Mouse (Mus musculus) forebrain, embryonic 12.5 days (tissue): Measurements from ENCODE around the gene Efna5. TPM values are rescaled to one million over a fixed set of nuclear protein-coding genes. Genes with fewer than 3 reads are reported as not detected.

Experiments
- ATAC-seq: fragments of 200-750 bp; cut with Nextera tagmentation; 2 replicates; pipeline ENCODE4 v1.8.0; 2017; ENCODE audit warnings: moderate TSS enrichment; ENCODE audit not compliant: low FRiP score
- H3K27ac ChIP-seq: fragments of 300-500 bp; sonication (generic); 2 replicates; pipeline ENCODE4 v1.5.1; 2016; ENCODE audit warnings: mild to moderate bottlenecking
- H3K27me3 ChIP-seq: fragments of 300-500 bp; sonication (generic); 2 replicates; pipeline ENCODE4 v1.6.1; 2016; ENCODE audit warnings: mild to moderate bottlenecking
- H3K36me3 ChIP-seq: fragments of 300-500 bp; sonication (generic); replicated peaks from 2 replicates; pipeline ENCODE4 v1.6.1; 2016; ENCODE audit warnings: mild to moderate bottlenecking
- H3K4me1 ChIP-seq: fragments of 300-500 bp; sonication (generic); 2 replicates; pipeline ENCODE4 v1.6.1; 2016
- H3K4me2 ChIP-seq: fragments of 300-500 bp; sonication (generic); 2 replicates; pipeline ENCODE4 v1.6.1; 2016; ENCODE audit warnings: mild to moderate bottlenecking, moderate library complexity
- H3K4me3 ChIP-seq: fragments of 300-500 bp; sonication (generic); replicated peaks from 2 replicates; pipeline ENCODE4 v1.5.1; 2016; ENCODE audit warnings: mild to moderate bottlenecking
- H3K9ac ChIP-seq: fragments of 300-500 bp; sonication (generic); 2 replicates; pipeline ENCODE4 v1.6.1; 2016; ENCODE audit warnings: mild to moderate bottlenecking
- H3K9me3 ChIP-seq: fragments of 300-500 bp; sonication (generic); 2 replicates; pipeline ENCODE4 v1.6.1; 2016
- WGBS: fragments of 180-500 bp; shearing (Covaris S2); methylation state at CpG from one replicate; pipeline ENCODE4 v1.1.7; 2016; 5-methylcytosine and 5-hydroxymethylcytosine counted together
- polyA plus RNA-seq: library from polyadenylated mRNA; unstranded; fragments of >200 nt; fragmentation: Nextera tagmentation; extraction: Ambion mirVana; gene quantifications from 2 replicates; pipeline ENCODE4 v1.2.1, GENCODE M21; 2016

Gene Efna5
- polyA plus RNA-seq, 1 experiment from 2014 or later, result 45.7 TPM

DNA sequence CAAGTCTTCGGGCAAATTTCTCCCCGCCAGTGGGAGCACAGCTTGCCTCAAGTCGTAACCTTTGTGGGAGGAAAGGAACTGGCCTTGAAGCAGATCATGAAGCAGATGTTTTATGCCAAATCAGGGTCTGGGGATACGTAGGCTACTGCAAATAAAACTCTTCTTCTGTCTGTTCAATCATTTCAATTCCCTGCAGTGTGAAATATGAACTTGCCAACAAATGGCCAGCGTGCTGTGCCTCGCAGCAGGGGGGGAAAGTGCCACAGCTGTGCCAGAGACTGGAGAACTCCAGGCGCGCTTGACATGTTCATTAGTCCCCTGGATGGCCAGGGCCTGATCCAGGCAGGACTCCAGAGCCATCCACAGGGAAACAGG, 255.5 kb downstream of the Efna5 start:
- Histone ChIP-seq H3K9ac (no peak overlapping the region), H3K4me1 (peaks cover 22% of the 10 kb centered on the region), H3K4me3 (no peak overlapping the region), H3K36me3 (no peaks in the 10 kb centered on the region), H3K4me2 (no peak overlapping the region), H3K9me3 (no peaks in the 10 kb centered on the region), H3K27ac (0 out of 2 replicates have a peak overlapping the region, but pooled peaks have one; percentile 13), H3K27me3 (peaks cover 3% of the 10 kb centered on the region; the same call in 1 of the 2 replicates)
- WGBS, result 71% methylated on average over 8 of the region's 8 CpGs
- peak; percentile 56; the same call in 1 of the 2 replicates for ATAC-seq

DNA sequence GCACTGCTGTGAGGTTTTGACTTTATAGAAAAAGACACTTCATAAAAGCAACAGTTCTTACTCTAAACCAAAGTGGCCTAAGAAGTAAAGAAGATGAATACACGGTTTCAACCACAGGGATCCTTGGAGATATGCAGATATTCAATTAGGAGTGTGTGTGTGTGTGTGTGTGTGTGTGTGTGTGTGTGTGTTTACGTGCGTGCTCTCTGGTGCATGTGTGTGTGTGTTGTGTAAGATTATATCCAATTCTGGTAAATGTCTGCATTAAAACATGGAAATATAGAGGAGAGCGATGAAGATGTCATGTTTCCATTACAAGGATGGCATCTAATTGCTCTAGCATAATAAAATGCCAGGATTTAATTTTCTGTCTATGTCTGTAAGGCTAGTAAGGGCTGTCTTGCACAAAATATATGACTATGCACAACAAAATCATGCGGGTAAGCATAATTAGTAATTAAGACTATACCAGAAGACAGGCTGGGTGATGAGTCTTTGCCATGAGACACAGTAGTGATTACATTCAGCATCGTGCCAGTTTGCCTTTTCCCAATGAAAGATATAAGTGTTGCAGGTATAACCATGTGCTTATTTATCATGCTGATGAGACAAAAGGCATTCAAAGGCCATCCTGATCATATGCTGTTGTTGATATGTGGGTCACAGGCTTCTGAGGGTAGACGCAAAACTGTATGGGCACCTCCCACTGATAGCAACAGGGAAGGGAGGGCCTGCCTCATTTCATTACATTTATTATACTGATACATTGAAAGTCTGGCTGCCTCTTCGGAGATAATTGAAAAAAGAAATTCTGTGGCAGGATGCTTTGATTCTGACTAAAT, 256.1 kb downstream of the Efna5 start:
- Histone ChIP-seq H3K9ac (no peak overlapping the region), H3K4me1 (peaks cover 27% of the 10 kb centered on the region), H3K4me3 (no peak overlapping the region), H3K4me2 (no peak overlapping the region), H3K27ac (0 out of 2 replicates have a peak overlapping the region, but pooled peaks have one; percentile 13), H3K27me3 (peaks cover 3% of the 10 kb centered on the region; the same call in 1 of the 2 replicates), H3K36me3 (no peaks in the 10 kb centered on the region), H3K9me3 (no peaks in the 10 kb centered on the region)
- 80% methylated on average over 8 of the region's 8 CpGs for WGBS
- 0 out of 2 replicates have a peak, but pooled peaks have one; percentile 43 for ATAC-seq

- no peak overlapping the region for H3K4me2 ChIP-seq
- H3K27ac ChIP-seq, result no peak overlapping the region
- no peak for ATAC-seq
- H3K4me3 ChIP-seq, result no peak overlapping the region
- H3K9me3 ChIP-seq, result no peaks in the 10 kb centered on the region
- no peaks in the 10 kb centered on the region for H3K36me3 ChIP-seq
- peaks cover 6% of the 10 kb centered on the region; the same call in 1 of the 2 replicates for H3K27me3 ChIP-seq
- peaks cover 23% of the 10 kb centered on the region for H3K4me1 ChIP-seq
- no peak overlapping the region for H3K9ac ChIP-seq
- WGBS, result 94% methylated on average over 3 of the region's 3 CpGs
Measured at GRCm38 (mm10) chr17:62623224-62623623, 257.9 kb downstream of the Efna5 start.

DNA sequence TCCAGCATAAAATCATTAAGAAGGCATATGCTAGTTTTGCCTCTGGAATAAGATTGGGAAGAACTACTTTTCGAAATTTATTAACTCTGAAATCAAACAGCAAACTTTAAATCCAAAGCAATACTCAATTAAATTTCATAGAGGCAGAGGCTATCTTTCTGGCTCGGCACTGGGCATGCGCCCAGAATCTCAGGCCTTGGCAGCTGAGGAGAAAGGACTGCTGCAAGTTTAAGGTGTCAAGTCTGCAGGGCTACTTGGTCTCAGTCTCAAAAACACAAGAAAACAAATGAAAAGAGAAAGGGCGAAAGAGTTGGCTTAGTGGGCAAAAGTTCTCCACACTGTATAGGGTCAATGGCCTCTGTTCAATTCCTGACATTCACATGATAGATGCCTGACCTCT, 258.6 kb downstream of the Efna5 start:
- ATAC-seq, result no peak
- Histone ChIP-seq H3K27ac (no peak overlapping the region), H3K36me3 (no peaks in the 10 kb centered on the region), H3K4me1 (peaks cover 23% of the 10 kb centered on the region), H3K27me3 (peaks cover 6% of the 10 kb centered on the region; the same call in 1 of the 2 replicates), H3K9ac (no peak overlapping the region), H3K4me3 (no peak overlapping the region), H3K9me3 (no peaks in the 10 kb centered on the region), H3K4me2 (no peak overlapping the region)
- WGBS, result 91% methylated on average over 4 of the region's 4 CpGs

GRCm38 (mm10) chr17:62615159-62615558, 266.0 kb downstream of the Efna5 start:
- Histone ChIP-seq H3K4me3 (no peak overlapping the region), H3K4me1 (peaks cover 29% of the 10 kb centered on the region), H3K27me3 (peaks cover 16% of the 10 kb centered on the region), H3K9me3 (no peaks in the 10 kb centered on the region), H3K4me2 (no peak overlapping the region), H3K27ac (peak overlapping the region; percentile 43), H3K36me3 (no peaks in the 10 kb centered on the region), H3K9ac (no peak overlapping the region)
- ATAC-seq, result 0 out of 2 replicates have a peak, but pooled peaks have one; percentile 17
- 57% methylated on average over 6 of the region's 6 CpGs for WGBS

DNA sequence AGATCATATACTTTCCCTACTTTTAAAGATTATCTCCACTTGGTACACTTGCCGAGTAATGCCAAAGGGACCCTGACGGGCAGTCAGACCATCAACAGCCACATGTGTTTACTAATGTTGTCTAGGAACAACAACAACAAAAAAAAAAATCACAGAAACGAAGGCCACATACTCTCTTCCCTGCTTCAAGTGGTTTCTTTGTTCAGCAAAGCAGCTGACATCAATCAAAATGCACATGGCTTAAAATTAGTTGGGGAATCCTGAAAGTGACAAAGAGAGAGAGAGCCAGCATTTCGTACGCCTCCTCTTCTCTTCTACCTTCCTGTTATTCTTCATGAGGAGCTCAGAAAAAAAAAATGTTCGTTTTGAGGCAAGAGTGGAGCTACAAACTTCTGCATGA, 266.4 kb downstream of the Efna5 start:
- H3K9ac ChIP-seq, result no peak overlapping the region
- no peak overlapping the region for H3K4me3 ChIP-seq
- H3K4me2 ChIP-seq, result no peak overlapping the region
- peak; percentile 14; the same call in 1 of the 2 replicates for ATAC-seq
- H3K9me3 ChIP-seq, result no peaks in the 10 kb centered on the region
- 26% methylated on average over 6 of the region's 6 CpGs for WGBS
- peaks cover 28% of the 10 kb centered on the region for H3K4me1 ChIP-seq
- H3K36me3 ChIP-seq, result no peaks in the 10 kb centered on the region
- peak overlapping the region; percentile 43 for H3K27ac ChIP-seq
- H3K27me3 ChIP-seq, result peaks cover 19% of the 10 kb centered on the region

GRCm38 (mm10) chr17:62614237-62614636, 266.9 kb downstream of the Efna5 start:
- WGBS, result 4% methylated on average over 8 of the region's 8 CpGs
- Histone ChIP-seq H3K27me3 (peaks cover 19% of the 10 kb centered on the region), H3K4me3 (no peak overlapping the region), H3K36me3 (no peaks in the 10 kb centered on the region), H3K9ac (no peak overlapping the region), H3K9me3 (no peaks in the 10 kb centered on the region), H3K27ac (no peak overlapping the region), H3K4me1 (peaks cover 30% of the 10 kb centered on the region), H3K4me2 (peak overlapping the region; percentile 29)
- peak; percentile 58; the same call in 1 of the 2 replicates for ATAC-seq

DNA sequence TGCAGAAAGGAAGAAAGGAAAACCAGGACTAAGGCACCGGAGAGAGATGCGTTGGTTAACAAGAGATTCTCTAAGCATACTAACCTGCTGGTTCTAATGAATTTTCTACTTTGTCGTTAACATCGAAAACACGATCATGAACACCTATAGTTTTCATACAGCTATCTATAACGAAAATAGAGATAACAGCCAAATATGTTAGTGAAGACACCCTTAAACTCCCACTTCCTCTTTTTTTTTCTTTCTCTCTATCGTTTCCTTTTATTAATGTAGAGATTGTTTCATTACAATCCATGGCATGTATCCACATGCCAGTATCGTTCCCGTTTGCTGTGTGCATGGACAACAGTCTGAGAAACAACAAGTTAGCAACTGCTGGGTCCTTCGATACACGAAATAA, 267.9 kb downstream of the Efna5 start:
- Histone ChIP-seq H3K36me3 (no peaks in the 10 kb centered on the region), H3K4me1 (peaks cover 40% of the 10 kb centered on the region), H3K4me2 (no peak overlapping the region), H3K9ac (no peak overlapping the region), H3K27ac (no peak overlapping the region), H3K9me3 (no peaks in the 10 kb centered on the region), H3K27me3 (peaks cover 18% of the 10 kb centered on the region), H3K4me3 (no peak overlapping the region)
- ATAC-seq, result no peak
- 94% methylated on average over 11 of the region's 11 CpGs for WGBS

- H3K27me3 ChIP-seq, result peaks cover 20% of the 10 kb centered on the region
- 24% methylated on average over 8 of the region's 8 CpGs for WGBS
- H3K9me3 ChIP-seq, result no peaks in the 10 kb centered on the region
- no peak overlapping the region for H3K4me2 ChIP-seq
- peaks cover 28% of the 10 kb centered on the region for H3K4me1 ChIP-seq
- no peak overlapping the region for H3K9ac ChIP-seq
- no peak overlapping the region for H3K27ac ChIP-seq
- H3K4me3 ChIP-seq, result no peak overlapping the region
- peak; percentile 55; the same call in 1 of the 2 replicates for ATAC-seq
- H3K36me3 ChIP-seq, result no peaks in the 10 kb centered on the region
Measured at GRCm38 (mm10) chr17:62608145-62608544, 273.0 kb downstream of the Efna5 start.

GRCm38 (mm10) chr17:62607304-62607914, 273.7 kb downstream of the Efna5 start:
- Histone ChIP-seq H3K27ac (no peak overlapping the region), H3K36me3 (no peaks in the 10 kb centered on the region), H3K4me3 (no peak overlapping the region), H3K9ac (no peak overlapping the region), H3K27me3 (peaks cover 18% of the 10 kb centered on the region), H3K4me2 (peak overlapping the region; percentile 1; the same call in 1 of the 2 replicates), H3K4me1 (peaks cover 28% of the 10 kb centered on the region), H3K9me3 (no peaks in the 10 kb centered on the region)
- peak; percentile 61 for ATAC-seq
- 50% methylated on average over 18 of the region's 18 CpGs for WGBS

- H3K27me3 ChIP-seq, result peaks cover 16% of the 10 kb centered on the region
- no peaks in the 10 kb centered on the region for H3K36me3 ChIP-seq
- 83% methylated on average over 6 of the region's 6 CpGs for WGBS
- ATAC-seq, result peak; percentile 45; the same call in 1 of the 2 replicates
- peaks cover 28% of the 10 kb centered on the region for H3K4me1 ChIP-seq
- H3K27ac ChIP-seq, result no peak overlapping the region
- H3K9ac ChIP-seq, result no peak overlapping the region
- no peaks in the 10 kb centered on the region for H3K9me3 ChIP-seq
- no peak overlapping the region for H3K4me2 ChIP-seq
- no peak overlapping the region for H3K4me3 ChIP-seq
Measured at GRCm38 (mm10) chr17:62606681-62607080, 274.4 kb downstream of the Efna5 start.

GRCm38 (mm10) chr17:62604309-62604708, 276.8 kb downstream of the Efna5 start:
- no peak overlapping the region for H3K4me3 ChIP-seq
- H3K4me2 ChIP-seq, result no peak overlapping the region
- no peak for ATAC-seq
- no peaks in the 10 kb centered on the region for H3K9me3 ChIP-seq
- WGBS, result 68% methylated on average over 5 of the region's 5 CpGs
- H3K27me3 ChIP-seq, result peaks cover 9% of the 10 kb centered on the region
- H3K27ac ChIP-seq, result no peak overlapping the region
- H3K4me1 ChIP-seq, result peaks cover 33% of the 10 kb centered on the region
- no peaks in the 10 kb centered on the region for H3K36me3 ChIP-seq
- no peak overlapping the region for H3K9ac ChIP-seq
